Mouse (Mus musculus) neural tube, embryonic 15.5 days (tissue): ENCODE data around the gene Msi2. TPM values are rescaled to one million over a fixed set of nuclear protein-coding genes. Genes with fewer than 3 reads are reported as not detected.

Source experiments
- ATAC-seq: fragments of 200-750 bp; cut with Nextera tagmentation; 2 replicates; pipeline ENCODE4 v1.8.0; 2017; ENCODE audit warnings: mild to moderate bottlenecking, moderate TSS enrichment, moderate library complexity; ENCODE audit not compliant: low FRiP score
- H3K27ac ChIP-seq: fragments of 300-500 bp; sonication (generic); replicated peaks from 2 replicates; pipeline ENCODE4 v1.5.1; 2015; ENCODE audit warnings: mild to moderate bottlenecking, inconsistent platforms
- H3K27me3 ChIP-seq: fragments of 300-500 bp; sonication (generic); replicated peaks from 2 replicates; pipeline ENCODE4 v1.6.1; 2015; ENCODE audit warnings: inconsistent platforms
- H3K36me3 ChIP-seq: fragments of 300-500 bp; sonication (generic); 2 replicates; pipeline ENCODE4 v1.6.1; 2015; ENCODE audit warnings: inconsistent platforms
- H3K4me1 ChIP-seq: fragments of 300-500 bp; sonication (generic); 2 replicates; pipeline ENCODE4 v1.6.1; 2015; ENCODE audit warnings: inconsistent platforms
- H3K4me2 ChIP-seq: fragments of 300-500 bp; sonication (generic); 2 replicates; pipeline ENCODE4 v1.6.1; 2015; ENCODE audit warnings: inconsistent platforms, mild to moderate bottlenecking, moderate library complexity
- H3K4me3 ChIP-seq: fragments of 300-500 bp; sonication (generic); replicated peaks from 2 replicates; pipeline ENCODE4 v1.5.1; 2015; ENCODE audit warnings: mild to moderate bottlenecking, inconsistent platforms
- H3K9ac ChIP-seq: fragments of 300-500 bp; sonication (generic); replicated peaks from 2 replicates; pipeline ENCODE4 v1.6.1; 2015; ENCODE audit warnings: mild to moderate bottlenecking, inconsistent platforms
- H3K9me3 ChIP-seq: fragments of 300-500 bp; sonication (generic); replicated peaks from 2 replicates; pipeline ENCODE4 v1.6.1; 2016; ENCODE audit warnings: inconsistent platforms
- WGBS: fragments of 180-500 bp; shearing (Covaris S2); methylation state at CpG from one replicate; pipeline ENCODE4 v1.1.7; 2015; ENCODE audit warnings: mixed read lengths; 5-methylcytosine and 5-hydroxymethylcytosine counted together
- polyA plus RNA-seq: library from polyadenylated mRNA; unstranded; fragments of >200 nt; fragmentation: Nextera tagmentation; extraction: Ambion mirVana; gene quantifications from 2 replicates; pipeline ENCODE4 v1.2.1, GENCODE M21; 2015

Msi2 gene
- polyA plus RNA-seq, 1 experiment from 2014 or later: 20.7 TPM

- ATAC-seq: no peak
- no peaks in the 10 kb centered on the region for H3K36me3 ChIP-seq
- no peaks in the 10 kb centered on the region for H3K27me3 ChIP-seq
- peaks cover 82% of the 10 kb centered on the region for H3K4me1 ChIP-seq
- WGBS: 17% methylated on average over 13 of the region's 13 CpGs
- H3K9ac ChIP-seq: no peak overlapping the region
- no peaks in the 10 kb centered on the region for H3K9me3 ChIP-seq
- no peak overlapping the region for H3K4me3 ChIP-seq
- peak overlapping the region; percentile 31 for H3K4me2 ChIP-seq
- peak overlapping the region; percentile 77 for H3K27ac ChIP-seq
Measured at GRCm38 (mm10) chr11:88582021-88582707, 136.1 kb downstream of the Msi2 start.

- no peaks in the 10 kb centered on the region for H3K27me3 ChIP-seq
- H3K9me3 ChIP-seq: no peaks in the 10 kb centered on the region
- peaks cover 83% of the 10 kb centered on the region for H3K4me1 ChIP-seq
- H3K36me3 ChIP-seq: no peaks in the 10 kb centered on the region
- no peak overlapping the region for H3K4me3 ChIP-seq
- H3K9ac ChIP-seq: no peak overlapping the region; the same call in 1 of the 2 replicates
- H3K27ac ChIP-seq: peak overlapping the region; percentile 77
- no peak for ATAC-seq
- no peak overlapping the region for H3K4me2 ChIP-seq
- 63% methylated on average over 7 of the region's 7 CpGs for WGBS
Measured at GRCm38 (mm10) chr11:88581375-88581774, 136.9 kb downstream of the Msi2 start.

DNA sequence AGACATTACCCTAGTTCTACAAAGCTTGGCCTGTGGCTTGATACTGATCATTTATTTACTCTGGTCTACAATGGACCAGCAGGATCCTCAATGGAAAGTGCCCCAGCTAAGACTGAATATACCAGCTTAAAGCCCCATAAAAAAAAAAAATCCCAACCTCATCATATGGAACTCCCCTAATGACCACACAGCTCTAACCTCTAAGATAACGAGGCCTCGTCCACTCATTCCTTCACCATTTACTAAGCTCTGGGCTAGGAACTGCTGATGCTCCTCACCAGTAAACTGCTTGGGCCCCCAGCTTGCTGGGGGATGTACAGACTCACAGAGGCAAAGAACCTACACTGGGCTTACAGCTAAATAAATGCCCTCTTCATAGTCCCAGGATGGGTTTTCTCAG lies 139.6 kb downstream of the Msi2 start:
- Histone ChIP-seq H3K27ac (no peak overlapping the region), H3K9me3 (no peaks in the 10 kb centered on the region), H3K4me2 (no peak overlapping the region), H3K4me3 (no peak overlapping the region), H3K36me3 (no peaks in the 10 kb centered on the region), H3K4me1 (peaks cover 83% of the 10 kb centered on the region), H3K27me3 (no peaks in the 10 kb centered on the region), H3K9ac (no peak overlapping the region)
- 76% methylated on average over 2 of the region's 2 CpGs for WGBS
- no peak for ATAC-seq

DNA sequence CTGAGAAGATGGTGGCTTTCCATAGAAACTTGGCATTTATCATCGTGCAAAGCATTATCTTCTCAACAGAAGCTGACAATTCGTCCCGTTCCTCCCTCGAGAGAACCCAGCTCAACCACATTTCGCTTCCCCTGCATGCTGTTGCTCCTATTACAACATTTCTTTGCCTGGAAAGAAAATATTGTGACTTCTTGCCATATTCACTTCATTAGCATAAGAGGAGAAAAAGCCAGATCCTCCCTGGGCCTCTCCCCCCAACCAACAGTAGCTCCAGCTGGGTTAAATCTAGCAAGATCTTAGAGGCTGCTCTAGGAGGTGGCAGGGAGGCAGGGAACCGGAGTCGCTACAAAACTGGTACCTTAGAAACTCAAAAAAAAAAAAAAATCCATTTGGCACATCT lies 141.2 kb downstream of the Msi2 start:
- no peaks in the 10 kb centered on the region for H3K27me3 ChIP-seq
- H3K9ac ChIP-seq: no peak overlapping the region
- H3K27ac ChIP-seq: no peak overlapping the region
- ATAC-seq: no peak
- H3K36me3 ChIP-seq: no peaks in the 10 kb centered on the region
- H3K9me3 ChIP-seq: no peaks in the 10 kb centered on the region
- peaks cover 83% of the 10 kb centered on the region for H3K4me1 ChIP-seq
- no peak overlapping the region for H3K4me2 ChIP-seq
- WGBS: 56% methylated on average over 7 of the region's 7 CpGs
- H3K4me3 ChIP-seq: no peak overlapping the region

GRCm38 (mm10) chr11:88576233-88576998 lies 141.9 kb downstream of the Msi2 start:
- Histone ChIP-seq H3K4me3 (no peak overlapping the region), H3K9me3 (no peaks in the 10 kb centered on the region), H3K4me2 (no peak overlapping the region), H3K36me3 (no peaks in the 10 kb centered on the region), H3K27ac (peak overlapping the region; percentile 43), H3K9ac (no peak overlapping the region), H3K4me1 (peaks cover 83% of the 10 kb centered on the region), H3K27me3 (no peaks in the 10 kb centered on the region)
- 72% methylated on average over 7 of the region's 7 CpGs for WGBS
- ATAC-seq: no peak

DNA sequence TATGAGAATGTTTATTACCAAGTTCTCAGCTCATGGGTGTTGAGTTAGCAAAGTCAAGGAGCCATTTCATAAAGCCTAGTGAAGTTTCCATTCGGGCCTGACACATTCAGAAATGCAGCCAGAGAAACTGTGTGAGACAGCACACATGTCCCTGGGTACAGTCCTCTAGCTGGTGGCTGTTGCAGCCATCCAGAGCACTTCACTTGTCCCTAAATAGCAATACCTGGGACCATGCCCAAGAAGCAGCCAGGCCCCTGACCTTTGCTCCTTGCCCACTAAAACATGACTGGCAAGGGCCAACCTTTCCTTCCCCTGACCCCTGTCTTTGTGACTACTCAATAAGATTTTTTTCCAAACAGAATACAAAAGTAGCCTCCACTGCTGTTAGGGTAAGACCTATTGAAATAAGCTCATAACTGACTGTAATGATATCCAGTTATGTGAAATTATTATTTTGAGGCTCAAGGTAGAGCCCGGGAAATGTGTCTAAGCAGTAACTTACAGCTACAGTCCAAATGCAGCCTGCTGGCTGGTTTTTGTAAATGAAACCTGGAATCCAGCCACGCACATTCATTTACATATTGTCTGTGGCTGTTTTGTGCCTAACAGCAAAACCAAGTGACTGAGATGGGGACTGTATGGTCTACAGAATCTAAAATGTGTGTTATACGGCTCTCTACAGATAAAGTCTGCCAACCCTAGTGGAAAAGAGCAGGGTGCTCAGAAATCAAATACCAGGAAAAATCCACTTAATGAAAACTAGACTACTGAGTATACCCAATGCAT lies 143.5 kb downstream of the Msi2 start:
- H3K4me2 ChIP-seq: no peak overlapping the region
- no peaks in the 10 kb centered on the region for H3K36me3 ChIP-seq
- H3K9ac ChIP-seq: no peak overlapping the region
- H3K9me3 ChIP-seq: no peaks in the 10 kb centered on the region
- WGBS: 39% methylated on average over 4 of the region's 4 CpGs
- H3K4me3 ChIP-seq: no peak overlapping the region
- no peak for ATAC-seq
- H3K27me3 ChIP-seq: no peaks in the 10 kb centered on the region
- peak overlapping the region; percentile 70 for H3K27ac ChIP-seq
- peaks cover 81% of the 10 kb centered on the region for H3K4me1 ChIP-seq

DNA sequence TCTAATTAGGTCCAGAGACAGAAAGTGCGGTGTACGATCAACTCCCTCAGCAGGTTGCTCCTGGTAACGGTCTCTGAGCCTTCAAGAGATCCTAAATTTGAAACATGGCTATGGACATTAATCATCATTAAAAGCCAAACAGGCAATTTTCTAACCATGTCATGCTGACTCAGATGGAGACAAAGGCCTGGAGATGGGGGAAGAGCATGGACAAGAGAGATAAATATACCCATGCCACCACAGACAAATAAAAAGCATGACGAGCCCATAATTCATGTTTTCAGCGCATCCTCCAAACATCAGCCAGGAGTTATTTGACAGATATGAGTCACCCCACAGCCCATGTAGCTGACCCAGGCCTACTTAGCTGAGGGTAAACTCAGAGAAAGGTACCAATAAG lies 145.3 kb downstream of the Msi2 start:
- WGBS: 39% methylated on average over 5 of the region's 5 CpGs
- Histone ChIP-seq H3K4me1 (peaks cover 72% of the 10 kb centered on the region), H3K27me3 (no peaks in the 10 kb centered on the region), H3K4me3 (no peak overlapping the region), H3K4me2 (no peak overlapping the region), H3K27ac (peak overlapping the region; percentile 57), H3K9me3 (no peaks in the 10 kb centered on the region), H3K9ac (no peak overlapping the region), H3K36me3 (no peaks in the 10 kb centered on the region)
- no peak for ATAC-seq

DNA sequence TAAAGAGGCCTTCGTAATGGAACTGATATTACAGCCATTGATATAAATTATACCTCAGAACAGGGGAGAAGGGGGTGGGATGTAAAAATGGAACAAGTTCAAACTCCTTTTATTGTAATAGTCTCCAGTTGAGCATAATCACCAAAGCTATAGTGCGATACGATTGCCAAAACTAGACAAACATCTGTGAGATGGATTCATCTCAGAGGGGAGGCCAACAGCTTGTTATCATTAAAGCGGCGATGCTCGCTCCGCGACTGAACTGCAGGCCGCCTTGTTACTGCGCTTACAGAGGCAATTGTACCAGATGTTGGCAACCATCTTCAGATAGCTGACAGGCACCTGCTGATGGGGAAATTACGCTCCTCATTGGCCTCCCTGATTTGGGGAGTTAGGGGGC lies 145.9 kb downstream of the Msi2 start:
- 34% methylated on average over 11 of the region's 11 CpGs for WGBS

DNA sequence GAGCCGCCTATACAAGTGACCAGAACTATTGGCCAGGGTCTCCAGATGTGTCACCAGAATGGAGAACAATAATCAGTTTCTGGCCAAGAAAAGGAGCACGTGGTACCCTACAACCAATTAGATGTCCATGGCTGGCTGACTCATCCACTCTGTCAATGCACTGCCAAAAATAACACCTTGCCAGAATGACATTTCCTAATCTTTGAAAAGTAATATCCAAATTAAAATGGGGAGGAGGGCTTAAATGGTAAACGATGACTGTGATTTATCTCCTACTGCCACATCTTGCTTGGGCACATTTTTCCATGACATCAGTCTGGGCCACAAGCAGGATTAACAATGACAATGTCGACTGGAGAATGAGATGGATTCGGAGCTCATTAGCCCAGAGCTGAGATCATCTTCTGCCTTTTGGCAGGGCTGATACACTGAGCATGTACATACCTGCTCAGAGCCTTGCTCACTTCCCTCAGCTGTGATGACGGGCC lies 147.6 kb downstream of the Msi2 start:
- no peak overlapping the region for H3K4me2 ChIP-seq
- no peak overlapping the region for H3K4me3 ChIP-seq
- 78% methylated on average over 6 of the region's 6 CpGs for WGBS
- H3K27ac ChIP-seq: no peak overlapping the region
- ATAC-seq: no peak
- H3K9me3 ChIP-seq: no peaks in the 10 kb centered on the region
- no peaks in the 10 kb centered on the region for H3K27me3 ChIP-seq
- peaks cover 63% of the 10 kb centered on the region for H3K4me1 ChIP-seq
- no peak overlapping the region for H3K9ac ChIP-seq
- no peaks in the 10 kb centered on the region for H3K36me3 ChIP-seq

More for the DNA sequence above, 145.9 kb downstream of the Msi2 start:
- Histone ChIP-seq H3K9ac (no peak overlapping the region), H3K9me3 (no peaks in the 10 kb centered on the region), H3K4me1 (peaks cover 72% of the 10 kb centered on the region), H3K4me3 (no peak overlapping the region), H3K36me3 (no peaks in the 10 kb centered on the region), H3K27ac (peak overlapping the region; percentile 57), H3K4me2 (peak overlapping the region; percentile 24), H3K27me3 (no peaks in the 10 kb centered on the region)
- ATAC-seq: peak; percentile 26; the same call in 1 of the 2 replicates

GRCm38 (mm10) chr11:88566613-88567606 lies 151.4 kb downstream of the Msi2 start:
- no peak overlapping the region for H3K4me3 ChIP-seq
- 54% methylated on average over 20 of the region's 20 CpGs for WGBS
- H3K4me1 ChIP-seq: peaks cover 34% of the 10 kb centered on the region
- no peaks in the 10 kb centered on the region for H3K27me3 ChIP-seq
- H3K9ac ChIP-seq: no peak overlapping the region
- no peaks in the 10 kb centered on the region for H3K36me3 ChIP-seq
- no peak overlapping the region for H3K27ac ChIP-seq
- ATAC-seq: no peak
- H3K4me2 ChIP-seq: no peak overlapping the region
- H3K9me3 ChIP-seq: no peaks in the 10 kb centered on the region

GRCm38 (mm10) chr11:88564810-88565209 lies 153.5 kb downstream of the Msi2 start:
- H3K27ac ChIP-seq: no peak overlapping the region
- no peak for ATAC-seq
- H3K9me3 ChIP-seq: no peaks in the 10 kb centered on the region
- peaks cover 42% of the 10 kb centered on the region for H3K4me1 ChIP-seq
- H3K36me3 ChIP-seq: no peaks in the 10 kb centered on the region
- H3K4me2 ChIP-seq: no peak overlapping the region
- no peak overlapping the region for H3K4me3 ChIP-seq
- 59% methylated on average over 7 of the region's 7 CpGs for WGBS
- no peak overlapping the region for H3K9ac ChIP-seq
- no peaks in the 10 kb centered on the region for H3K27me3 ChIP-seq
